Mouse (Mus musculus): ENCODE measurements around the gene Olfr983. TPM values are rescaled to one million over a fixed set of nuclear protein-coding genes. Genes with fewer than 3 reads are reported as not detected.

The Olfr983 gene
- total RNA-seq (2022), result not detected

DNA sequence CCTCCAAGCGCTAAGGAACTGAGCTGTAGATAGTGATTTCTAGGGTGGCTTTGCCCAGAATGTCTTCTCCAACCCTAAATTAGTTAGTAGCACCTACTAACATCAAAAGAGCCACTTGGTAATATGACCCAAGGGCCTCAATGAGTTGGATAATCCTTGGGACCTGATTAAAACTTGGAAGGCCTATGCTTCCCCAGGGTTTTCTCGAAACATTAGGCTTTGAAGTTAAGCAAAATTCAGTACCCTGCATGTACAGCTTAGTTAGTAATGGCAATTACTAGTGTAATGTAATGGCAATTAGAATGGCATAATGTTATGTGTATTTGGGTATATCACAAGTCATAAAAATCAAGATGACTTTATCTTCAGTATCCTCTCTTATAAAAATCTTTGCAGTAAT is at the start of gene Olfr983:
Gene Olfr983, minus strand, starts transcription at position 101 of the 400 bp plus-strand sequence.
- DNase-seq (ENCODE audit: low spot score in 2 of 2), result no peak

DNA sequence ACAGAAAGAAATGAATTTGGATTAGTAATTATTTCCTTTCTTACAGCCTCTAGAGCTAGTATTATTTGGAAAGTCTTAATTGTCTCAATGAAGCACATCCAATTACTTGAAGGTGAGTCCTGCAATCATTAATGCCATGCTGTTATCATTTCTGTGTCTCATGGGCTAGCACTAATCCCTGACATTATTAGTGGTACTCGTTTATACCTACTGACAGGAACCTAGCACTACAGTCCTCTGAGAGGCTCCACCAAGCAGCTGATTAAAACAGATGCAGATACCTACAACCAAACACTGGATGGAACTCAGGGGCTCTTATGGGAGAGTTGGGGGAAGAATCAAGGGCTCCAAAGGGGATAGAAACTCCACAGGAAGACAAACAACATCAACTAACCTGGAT is 48.1 kb upstream of the Olfr983 start:
- no peak for DNase-seq (ENCODE audit: low spot score in 2 of 2)

DNA sequence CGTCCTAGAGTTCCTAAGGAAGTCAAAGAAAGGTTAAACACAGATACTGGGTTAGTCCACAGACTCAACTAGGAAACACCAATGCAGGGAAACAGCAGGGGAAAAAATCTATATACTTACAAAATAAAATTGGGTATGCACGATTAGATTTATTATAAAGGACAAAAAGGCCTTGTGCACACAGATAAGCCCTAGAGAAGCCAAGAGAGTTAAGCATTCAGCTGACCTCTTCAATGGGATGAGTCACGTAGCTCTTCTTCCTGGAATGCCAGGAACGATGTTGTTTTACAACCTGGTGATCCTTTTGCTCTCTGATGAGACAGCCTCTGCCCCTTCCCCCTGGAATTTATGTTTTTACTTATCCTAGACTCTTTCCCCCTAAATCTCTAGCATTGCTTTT is 46.1 kb upstream of the Olfr983 start:
- no peak for DNase-seq (ENCODE audit: low spot score in 2 of 2)

DNA sequence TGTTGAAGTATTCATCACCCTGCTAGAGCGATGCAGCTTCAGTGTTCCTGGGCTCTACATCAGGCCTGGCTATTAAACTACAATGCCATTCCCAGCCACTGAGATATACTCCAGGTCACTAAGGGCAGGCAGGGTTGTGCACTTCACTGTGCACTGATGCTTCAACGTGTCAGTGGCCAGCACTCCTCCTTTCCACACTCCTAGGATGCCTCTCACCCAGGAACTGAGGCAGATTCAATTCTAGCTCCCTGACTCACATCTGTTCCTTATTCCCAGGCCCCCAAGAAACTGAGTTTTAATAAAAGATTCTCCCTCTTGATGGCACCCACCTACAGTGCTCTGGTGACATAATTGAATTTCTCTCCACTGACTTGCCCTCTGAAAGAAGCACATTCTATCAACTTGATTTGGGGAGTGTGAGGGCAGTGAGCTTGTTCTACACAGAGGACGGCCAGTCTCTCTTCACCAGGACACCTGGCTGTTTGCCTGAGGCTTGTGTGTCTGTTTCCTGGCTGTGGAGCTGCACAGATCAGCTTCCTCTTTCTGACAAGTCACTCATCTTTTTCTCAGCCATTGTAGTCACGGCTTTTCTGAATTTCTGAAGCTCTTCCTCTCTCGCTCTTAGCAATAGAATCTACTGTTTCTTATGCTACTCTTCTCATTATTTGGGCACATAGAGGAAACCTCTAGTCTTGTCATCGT is 43.7 kb upstream of the Olfr983 start:
- no peak for DNase-seq (ENCODE audit: low spot score in 2 of 2)

DNA sequence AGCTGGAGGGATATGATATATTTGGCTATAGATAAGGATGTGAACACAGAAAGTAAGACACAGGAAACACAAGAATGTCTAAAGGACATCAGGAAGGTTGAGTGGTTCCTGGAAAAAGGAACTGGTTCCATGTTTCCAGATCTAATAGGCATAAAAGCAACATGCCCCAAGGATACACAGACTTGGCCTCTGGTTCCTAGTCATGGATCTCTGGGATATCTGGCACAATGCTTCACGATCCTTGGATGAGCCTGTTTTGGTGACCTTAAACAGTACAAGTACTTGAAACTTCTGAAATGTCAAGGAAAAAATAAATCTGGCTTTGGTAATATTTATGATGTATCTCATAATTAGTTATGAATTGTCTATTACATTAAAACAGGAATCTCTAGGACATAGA is 37.2 kb upstream of the Olfr983 start:
- DNase-seq (ENCODE audit: low spot score in 2 of 2), result no peak

DNA sequence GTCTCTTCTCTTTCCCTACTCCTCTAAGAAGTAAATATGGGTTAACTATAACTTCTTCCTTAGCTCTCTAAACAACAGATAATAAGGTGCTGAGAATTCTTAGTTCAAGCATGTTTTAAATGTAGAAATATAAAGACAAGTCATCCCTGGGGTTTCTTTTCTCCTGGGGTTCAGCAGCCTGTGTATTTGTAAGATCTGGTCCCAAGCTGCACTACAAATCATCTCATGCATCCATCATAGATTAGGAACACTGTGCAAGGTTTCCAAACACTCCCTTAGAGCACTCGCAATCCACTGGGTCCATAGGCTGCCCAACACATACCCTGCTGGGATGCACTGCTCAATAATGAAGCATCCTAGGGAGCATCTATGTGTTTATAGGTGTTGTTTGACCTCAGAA is 36.7 kb upstream of the Olfr983 start, which contains the start of gene Olfr985:
Gene Olfr985, minus strand, starts transcription at position 101 of the 400 bp plus-strand sequence.
- no peak for DNase-seq (ENCODE audit: low spot score in 2 of 2)

DNA sequence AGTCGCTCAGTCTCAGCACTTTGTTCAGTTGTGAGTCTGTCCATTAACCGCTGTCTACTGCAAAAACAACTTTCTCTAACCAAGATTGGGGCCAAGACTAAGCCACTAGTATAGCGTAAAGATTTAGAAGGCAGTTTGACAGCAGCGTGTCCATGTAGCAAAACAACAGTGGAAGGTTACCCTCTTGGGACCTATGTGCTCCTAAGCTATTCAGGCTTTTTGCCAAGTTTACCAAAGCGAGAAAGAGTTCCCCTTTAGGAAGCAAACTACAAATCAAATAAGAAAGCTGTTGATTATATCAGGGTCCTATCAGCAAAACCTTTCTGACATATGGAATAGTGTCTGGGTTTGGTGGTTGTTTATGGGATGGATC is 23.9 kb upstream of the Olfr983 start:
- no peak for DNase-seq (ENCODE audit: low spot score in 2 of 2)

DNA sequence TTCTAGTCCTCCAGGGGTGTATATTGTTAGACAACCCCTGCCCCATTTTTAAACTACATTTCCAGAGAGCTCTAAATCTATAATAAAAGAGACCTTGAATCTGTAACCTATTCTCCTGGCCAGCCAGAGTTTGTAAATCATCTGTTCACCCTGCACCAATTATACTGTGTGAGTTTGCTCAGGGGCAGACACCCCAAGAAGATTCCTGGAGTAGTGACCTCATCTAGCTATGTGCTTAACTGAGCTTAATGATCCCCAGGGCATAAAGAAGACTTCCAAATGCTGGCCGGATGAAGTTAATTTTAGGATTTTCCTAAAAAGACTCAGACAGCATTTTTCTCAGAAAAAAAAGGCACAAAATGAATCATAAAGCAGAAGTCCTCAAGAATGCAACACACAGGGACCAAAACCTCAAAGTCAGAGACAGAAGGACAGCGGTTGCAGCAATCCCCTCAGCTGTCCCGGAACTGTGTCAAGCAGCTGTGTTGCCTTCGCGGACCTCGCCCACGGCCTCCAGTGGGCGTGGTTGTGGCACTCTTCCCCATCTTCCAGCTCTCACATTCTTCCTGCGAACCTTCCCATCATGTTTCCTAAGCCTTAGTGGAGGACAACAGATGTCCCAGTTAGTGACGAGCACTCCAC is 23.4 kb upstream of the Olfr983 start:
- peak; percentile 2 to 28 for DNase-seq (ENCODE audit: low spot score in 2 of 2)

DNA sequence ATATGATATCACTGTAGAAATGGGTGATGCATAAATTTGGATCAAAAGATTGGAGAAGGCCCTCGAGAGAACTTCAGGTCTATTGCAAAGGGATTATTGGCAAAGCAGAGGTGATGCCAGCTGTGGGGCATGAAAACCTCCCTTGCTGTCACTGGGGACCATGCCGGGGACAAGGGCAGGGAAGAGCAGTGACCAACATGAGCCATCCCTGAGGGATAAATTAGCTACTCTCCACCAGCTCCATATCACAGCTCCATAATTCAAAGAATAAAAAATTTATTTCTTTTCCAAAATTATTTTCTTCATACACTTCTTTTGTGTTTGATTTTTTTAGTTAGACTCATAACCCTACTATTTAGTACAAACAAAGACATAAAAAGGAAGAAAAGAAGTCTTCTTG is 20.7 kb upstream of the Olfr983 start, which contains the start of gene Olfr984:
Gene Olfr984, minus strand, starts transcription at position 101 of the 400 bp plus-strand sequence.
- DNase-seq (ENCODE audit: low spot score in 2 of 2), result no peak

DNA sequence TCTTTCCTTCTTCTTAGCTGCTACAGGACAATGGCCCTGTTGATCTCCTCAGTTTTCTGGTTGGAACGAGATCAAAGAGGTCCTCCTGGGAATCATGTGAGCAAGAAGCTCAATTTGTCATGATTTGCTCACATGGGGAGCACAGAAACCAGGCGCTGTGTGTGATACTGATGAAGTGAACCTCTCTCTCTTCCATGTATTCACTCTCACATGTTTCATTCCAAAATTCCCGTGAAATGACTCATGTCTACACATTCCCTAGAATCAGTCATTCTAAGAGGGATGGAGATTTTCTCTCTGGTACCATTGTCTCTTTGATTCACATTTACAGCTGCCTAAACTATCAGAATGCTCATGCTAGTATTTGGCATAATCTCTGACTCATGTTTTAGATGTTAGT is 1.4 kb upstream of the Olfr983 start:
- no peak for DNase-seq (ENCODE audit: low spot score in 2 of 2)

DNA sequence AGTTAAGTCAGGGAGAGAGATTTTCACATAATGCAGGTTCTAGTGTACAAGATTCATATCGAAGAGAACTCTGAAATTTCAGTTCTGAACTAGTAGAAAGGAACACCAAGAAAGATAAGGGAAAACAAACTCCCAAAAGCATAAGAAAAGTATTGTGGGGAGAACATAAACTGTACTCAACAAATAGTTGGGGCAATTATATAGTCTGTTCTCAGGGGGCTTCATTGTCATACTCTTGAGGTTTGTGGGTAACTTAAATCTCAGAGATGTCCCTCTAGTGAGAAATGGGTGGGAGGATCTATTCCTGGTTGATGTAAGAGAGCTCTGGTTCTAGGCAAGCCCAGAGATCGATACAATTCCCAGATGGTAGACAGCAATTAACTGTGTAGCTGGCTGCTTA is 19.9 kb downstream of the Olfr983 start, which contains the start of gene Olfr982:
Gene Olfr982, plus strand, starts transcription at position 301 of the 400 bp plus-strand sequence.
- DNase-seq (ENCODE audit: low spot score in 2 of 2), result no peak

DNA sequence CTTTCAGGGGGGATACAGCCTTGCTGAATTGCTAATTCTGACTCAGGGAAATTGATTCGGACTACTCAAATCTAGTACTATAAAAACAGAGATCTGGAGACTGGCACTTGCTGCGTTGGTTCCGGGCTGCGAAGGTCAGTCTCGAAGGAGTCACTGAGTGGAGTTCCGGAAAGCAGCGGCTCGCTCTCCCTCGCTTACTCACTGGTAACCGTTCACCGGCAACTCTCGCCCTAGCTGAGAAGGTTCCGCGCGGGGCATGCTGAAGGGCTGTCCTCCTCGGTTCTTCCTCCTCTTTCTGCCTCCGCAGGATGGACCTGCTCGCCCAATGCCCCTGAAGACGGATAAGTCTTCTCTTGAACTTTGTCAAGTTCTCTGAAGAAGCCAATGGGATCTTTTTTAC is 43.3 kb downstream of the Olfr983 start:
- no peak for DNase-seq (ENCODE audit: low spot score in 2 of 2)

Other genes with a start within 250 kb of the Olfr983 start
- not detected for gene Olfr972, start 227.2 kb downstream of the Olfr983 start, total RNA-seq (2022)
- not detected for gene Olfr229, start 186.3 kb downstream of the Olfr983 start, total RNA-seq (2022)
- not detected for gene Olfr974, start 156.1 kb downstream of the Olfr983 start, total RNA-seq (2022)
- gene Olfr975, start 141.5 kb downstream of the Olfr983 start, total RNA-seq (2022), result not detected
- not detected for gene Olfr976, start 132.5 kb downstream of the Olfr983 start, total RNA-seq (2022)
- not detected for gene Olfr978, start 101.5 kb downstream of the Olfr983 start, total RNA-seq (2022)
- not detected for gene Olfr979, start 90.1 kb downstream of the Olfr983 start, total RNA-seq (2022)
- not detected for gene Olfr980, start 84.0 kb downstream of the Olfr983 start, total RNA-seq (2022)
- gene Olfr981, start 72.1 kb downstream of the Olfr983 start, total RNA-seq (2022), result not detected
- not detected for gene Olfr982, start 19.8 kb downstream of the Olfr983 start, total RNA-seq (2022)
- not detected for gene Olfr984, start 20.6 kb upstream of the Olfr983 start, total RNA-seq (2022)
- not detected for gene Olfr985, start 36.6 kb upstream of the Olfr983 start, total RNA-seq (2022)
- not detected for gene Tmem225, start 54.5 kb upstream of the Olfr983 start, total RNA-seq (2022)
- not detected for gene Olfr986, start 87.3 kb upstream of the Olfr983 start, total RNA-seq (2022)
- gene Zfp202, start 98.7 kb upstream of the Olfr983 start, total RNA-seq (2022), result 1 to 10 TPM; 3.2 to 4.6 (median 4.1) TPM
- gene Scn3b, start 175.6 kb upstream of the Olfr983 start, total RNA-seq (2022), result 100 to 1,000 TPM in 2 of 4 experiments, 10 to 100 TPM in 2; 88.1 to 117 (median 98.7) TPM